Mouse (Mus musculus): ENCODE results near the gene Nop16. TPM values are rescaled to one million over a fixed set of nuclear protein-coding genes. Genes with fewer than 3 reads are reported as not detected.

The Nop16 gene
- total and polyA plus RNA-seq, 3 experiments, result 65.1 to 76.0 (median 65.7) TPM

DNA sequence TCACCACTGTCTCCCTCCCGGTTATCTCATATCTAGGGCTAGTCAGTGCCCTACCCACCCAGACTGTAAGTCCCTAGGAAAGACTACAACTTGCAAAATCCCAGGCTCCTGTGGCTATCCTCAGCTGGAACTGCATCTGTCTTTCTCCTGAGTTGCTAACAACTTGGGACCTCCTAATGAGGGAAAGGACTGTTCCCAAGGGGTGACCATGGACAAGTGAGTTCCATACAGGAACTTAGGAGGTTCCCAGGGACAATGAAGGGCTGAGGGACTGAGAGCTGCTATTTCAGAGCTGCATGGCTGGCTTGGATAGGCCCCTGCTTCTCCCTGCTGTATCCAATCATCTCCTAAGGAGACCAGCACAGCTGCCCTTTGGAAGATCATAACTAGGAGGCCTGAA is 19.4 kb upstream of the Nop16 start:
- ATAC-seq (ENCODE audit: extremely low read depth, insufficient number of reproducible peaks, low FRiP score, poor library complexity, severe bottlenecking), result no peak
- Histone ChIP-seq H3K36me3 (replicated peaks) (peaks cover 41% of the 10 kb centered on the region), H3K9me3 (replicated peaks) (no peaks in the 10 kb centered on the region), H3K4me3 (ENCODE audit: low read depth, low read length) (no peak overlapping the region), H3K27me3 (ENCODE audit: insufficient read depth, low read length) (no peaks in the 10 kb centered on the region), H3K4me1 (ENCODE audit: insufficient read depth, low read depth, low read length) (peaks cover 29% of the 10 kb centered on the region)
- TF ChIP-seq POLR2AphosphoS5 (IDR thresholded peaks at IDR 0.05; ENCODE audit: insufficient replicate concordance, low read depth, low read length) (no peak), TAL1 (conservative IDR thresholded peaks at IDR 0.05; ENCODE audit: low read depth, low read length) (no peak), CTCF (IDR thresholded peaks at IDR 0.05; ENCODE audit: low read depth, low read length) (no peak), GATA1 (IDR thresholded peaks at IDR 0.05; ENCODE audit: borderline replicate concordance, low read length) (no peak), GATA2 (IDR thresholded peaks at IDR 0.05; ENCODE audit: borderline replicate concordance, low read depth, low read length) (no peak)
- DNase-seq (ENCODE audit: low spot score), result no peak

DNA sequence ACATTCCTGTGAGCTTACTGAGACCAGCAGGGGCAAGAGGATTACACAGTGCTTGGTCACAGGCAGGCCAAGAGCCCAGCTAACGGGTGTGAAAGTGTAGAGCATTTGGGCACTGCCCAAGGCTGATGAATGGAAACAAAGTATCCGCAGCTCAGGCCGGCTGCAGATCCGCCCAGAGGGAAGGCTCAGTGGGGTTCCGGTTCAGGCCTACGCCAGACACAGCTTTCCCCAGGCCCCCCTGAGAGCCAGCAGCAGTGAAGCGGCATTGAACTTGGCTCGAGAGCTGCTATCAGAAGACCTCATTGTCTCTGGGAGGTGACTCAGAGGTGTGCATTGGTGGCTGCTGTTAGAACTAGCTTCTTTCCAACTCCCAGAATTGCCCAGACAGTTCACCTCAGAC is 18.8 kb upstream of the Nop16 start:
- H3K27me3 ChIP-seq (ENCODE audit: insufficient read depth, low read length), result no peaks in the 10 kb centered on the region
- H3K4me1 ChIP-seq (ENCODE audit: insufficient read depth, low read depth, low read length), result peaks cover 29% of the 10 kb centered on the region
- no peak for TF ChIP-seq TAL1 (conservative IDR thresholded peaks at IDR 0.05; ENCODE audit: low read depth, low read length)
- no peak for TF ChIP-seq GATA1 (IDR thresholded peaks at IDR 0.05; ENCODE audit: borderline replicate concordance, low read length)
- no peak for TF ChIP-seq CTCF (IDR thresholded peaks at IDR 0.05; ENCODE audit: low read depth, low read length)
- TF ChIP-seq GATA2 (IDR thresholded peaks at IDR 0.05; ENCODE audit: borderline replicate concordance, low read depth, low read length), result no peak
- TF ChIP-seq POLR2AphosphoS5 (IDR thresholded peaks at IDR 0.05; ENCODE audit: insufficient replicate concordance, low read depth, low read length), result no peak
- no peaks in the 10 kb centered on the region for H3K9me3 ChIP-seq (replicated peaks)
- no peak for ATAC-seq (ENCODE audit: extremely low read depth, insufficient number of reproducible peaks, low FRiP score, poor library complexity, severe bottlenecking)
- no peak overlapping the region for H3K4me3 ChIP-seq (ENCODE audit: low read depth, low read length)
- H3K36me3 ChIP-seq (replicated peaks), result peaks cover 46% of the 10 kb centered on the region
- DNase-seq (ENCODE audit: low spot score), result no peak

DNA sequence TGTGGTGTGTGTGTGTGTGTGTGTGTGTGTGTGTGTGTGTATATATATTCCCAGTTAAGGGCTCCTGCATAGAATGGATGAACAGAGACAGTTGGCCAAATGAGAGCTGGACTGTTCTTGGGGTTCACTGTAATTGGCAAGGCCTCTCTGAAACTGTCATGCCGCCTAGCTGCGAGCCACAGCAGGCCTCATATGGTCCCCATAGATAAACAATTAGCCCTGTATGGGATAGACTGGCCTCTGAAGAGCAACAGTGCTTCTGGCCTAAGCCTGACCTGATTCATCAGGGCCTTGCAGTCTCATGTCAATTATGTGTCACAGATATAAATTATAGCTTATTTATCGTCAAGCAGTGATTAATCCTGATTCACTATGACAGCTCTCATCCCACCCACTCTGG is 18.1 kb upstream of the Nop16 start:
- Histone ChIP-seq H3K27me3 (ENCODE audit: insufficient read depth, low read length) (no peaks in the 10 kb centered on the region), H3K9me3 (replicated peaks) (no peaks in the 10 kb centered on the region), H3K4me3 (ENCODE audit: low read depth, low read length) (no peak overlapping the region), H3K4me1 (ENCODE audit: insufficient read depth, low read depth, low read length) (peaks cover 29% of the 10 kb centered on the region), H3K36me3 (replicated peaks) (peaks cover 51% of the 10 kb centered on the region)
- ATAC-seq (ENCODE audit: extremely low read depth, insufficient number of reproducible peaks, low FRiP score, poor library complexity, severe bottlenecking), result no peak
- no peak for DNase-seq (ENCODE audit: low spot score)
- TF ChIP-seq GATA2 (IDR thresholded peaks at IDR 0.05; ENCODE audit: borderline replicate concordance, low read depth, low read length) (no peak), POLR2AphosphoS5 (IDR thresholded peaks at IDR 0.05; ENCODE audit: insufficient replicate concordance, low read depth, low read length) (no peak), TAL1 (conservative IDR thresholded peaks at IDR 0.05; ENCODE audit: low read depth, low read length) (no peak), CTCF (IDR thresholded peaks at IDR 0.05; ENCODE audit: low read depth, low read length) (no peak), GATA1 (IDR thresholded peaks at IDR 0.05; ENCODE audit: borderline replicate concordance, low read length) (no peak)

DNA sequence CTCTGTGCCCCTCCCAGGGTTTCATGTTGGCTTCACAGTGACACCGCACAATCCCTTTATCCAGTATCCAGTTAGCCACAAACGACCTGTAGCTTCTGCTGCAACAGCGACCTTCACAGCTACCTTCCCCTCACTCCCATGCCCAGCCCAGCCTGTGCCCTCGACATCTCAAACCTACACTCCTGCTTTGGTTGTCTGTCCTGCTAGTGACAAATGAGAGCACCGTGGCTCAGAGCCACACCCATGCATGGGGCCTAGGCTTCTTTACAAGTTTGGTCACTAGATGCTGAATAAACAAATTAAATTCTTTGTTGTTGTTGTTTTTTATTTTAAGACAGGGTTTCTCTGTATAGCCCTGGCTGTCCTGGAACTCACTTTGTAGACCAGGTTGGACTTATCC is 17.3 kb upstream of the Nop16 start:
- no peak for TF ChIP-seq GATA2 (IDR thresholded peaks at IDR 0.05; ENCODE audit: borderline replicate concordance, low read depth, low read length)
- no peak for TF ChIP-seq GATA1 (IDR thresholded peaks at IDR 0.05; ENCODE audit: borderline replicate concordance, low read length)
- TF ChIP-seq TAL1 (conservative IDR thresholded peaks at IDR 0.05; ENCODE audit: low read depth, low read length), result no peak
- no peak for TF ChIP-seq POLR2AphosphoS5 (IDR thresholded peaks at IDR 0.05; ENCODE audit: insufficient replicate concordance, low read depth, low read length)
- no peak for TF ChIP-seq CTCF (IDR thresholded peaks at IDR 0.05; ENCODE audit: low read depth, low read length)
- Histone ChIP-seq H3K9me3 (replicated peaks) (no peaks in the 10 kb centered on the region), H3K36me3 (replicated peaks) (peaks cover 59% of the 10 kb centered on the region), H3K27me3 (ENCODE audit: insufficient read depth, low read length) (no peaks in the 10 kb centered on the region), H3K4me1 (ENCODE audit: insufficient read depth, low read depth, low read length) (peaks cover 29% of the 10 kb centered on the region), H3K4me3 (ENCODE audit: low read depth, low read length) (no peak overlapping the region)
- DNase-seq (ENCODE audit: low spot score), result no peak
- no peak for ATAC-seq (ENCODE audit: extremely low read depth, insufficient number of reproducible peaks, low FRiP score, poor library complexity, severe bottlenecking)

DNA sequence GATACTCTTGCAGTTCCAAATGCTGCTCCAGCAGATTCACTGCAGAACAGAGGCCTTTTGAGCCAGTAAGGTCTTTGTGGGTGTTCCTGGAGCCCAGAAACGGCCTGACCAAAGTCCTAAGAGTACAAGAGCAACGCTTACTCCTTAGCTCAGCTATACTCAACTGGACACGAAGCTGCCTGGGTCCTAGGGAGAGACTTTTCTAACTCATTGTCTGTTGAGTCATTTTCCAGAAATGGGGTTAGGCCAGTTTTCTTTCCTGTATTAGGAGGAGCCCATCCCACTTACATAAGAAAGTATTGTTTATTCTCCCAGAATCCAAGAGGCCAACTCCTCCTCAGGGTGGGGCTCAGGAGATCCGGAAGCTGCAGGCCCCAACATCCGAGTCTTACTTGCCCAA is 15.5 kb upstream of the Nop16 start:
- no peaks in the 10 kb centered on the region for H3K9me3 ChIP-seq (replicated peaks)
- H3K36me3 ChIP-seq (replicated peaks), result peaks cover 70% of the 10 kb centered on the region
- DNase-seq (ENCODE audit: low spot score), result no peak
- ATAC-seq (ENCODE audit: extremely low read depth, insufficient number of reproducible peaks, low FRiP score, poor library complexity, severe bottlenecking), result no peak
- no peak overlapping the region for H3K4me3 ChIP-seq (ENCODE audit: low read depth, low read length)
- no peak for TF ChIP-seq CTCF (IDR thresholded peaks at IDR 0.05; ENCODE audit: low read depth, low read length)
- no peak for TF ChIP-seq GATA1 (IDR thresholded peaks at IDR 0.05; ENCODE audit: borderline replicate concordance, low read length)
- no peak for TF ChIP-seq POLR2AphosphoS5 (IDR thresholded peaks at IDR 0.05; ENCODE audit: insufficient replicate concordance, low read depth, low read length)
- no peak for TF ChIP-seq TAL1 (conservative IDR thresholded peaks at IDR 0.05; ENCODE audit: low read depth, low read length)
- no peak for TF ChIP-seq GATA2 (IDR thresholded peaks at IDR 0.05; ENCODE audit: borderline replicate concordance, low read depth, low read length)
- no peaks in the 10 kb centered on the region for H3K27me3 ChIP-seq (ENCODE audit: insufficient read depth, low read length)
- H3K4me1 ChIP-seq (ENCODE audit: insufficient read depth, low read depth, low read length), result peaks cover 17% of the 10 kb centered on the region

DNA sequence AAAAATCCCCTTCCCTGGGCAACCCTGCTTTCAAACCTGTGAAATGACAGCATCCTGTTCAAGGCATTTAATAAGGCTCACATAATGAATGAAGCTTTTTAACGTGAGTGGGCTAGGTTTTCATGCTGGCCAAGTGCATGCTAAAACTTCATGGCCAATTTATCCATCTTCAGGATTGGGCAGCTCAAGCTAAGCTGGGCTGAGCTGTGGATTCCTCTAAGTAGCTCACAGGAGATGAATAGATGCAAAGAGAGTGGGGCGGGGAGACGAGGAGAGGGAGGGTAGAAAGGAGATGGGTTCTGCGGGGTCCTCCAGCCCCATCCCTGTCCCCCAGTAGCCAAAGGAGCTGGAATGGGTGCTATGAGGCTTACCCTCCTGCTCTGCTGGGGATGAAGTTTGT is 14.3 kb upstream of the Nop16 start:
- peaks cover 12% of the 10 kb centered on the region for H3K4me1 ChIP-seq (ENCODE audit: insufficient read depth, low read depth, low read length)
- peaks cover 74% of the 10 kb centered on the region for H3K36me3 ChIP-seq (replicated peaks)
- H3K4me3 ChIP-seq (ENCODE audit: low read depth, low read length), result no peak overlapping the region
- no peak for TF ChIP-seq GATA1 (IDR thresholded peaks at IDR 0.05; ENCODE audit: borderline replicate concordance, low read length)
- no peak for TF ChIP-seq CTCF (IDR thresholded peaks at IDR 0.05; ENCODE audit: low read depth, low read length)
- TF ChIP-seq POLR2AphosphoS5 (IDR thresholded peaks at IDR 0.05; ENCODE audit: insufficient replicate concordance, low read depth, low read length), result no peak
- no peak for TF ChIP-seq GATA2 (IDR thresholded peaks at IDR 0.05; ENCODE audit: borderline replicate concordance, low read depth, low read length)
- no peak for TF ChIP-seq TAL1 (conservative IDR thresholded peaks at IDR 0.05; ENCODE audit: low read depth, low read length)
- no peaks in the 10 kb centered on the region for H3K27me3 ChIP-seq (ENCODE audit: insufficient read depth, low read length)
- no peak for ATAC-seq (ENCODE audit: extremely low read depth, insufficient number of reproducible peaks, low FRiP score, poor library complexity, severe bottlenecking)
- no peak for DNase-seq (ENCODE audit: low spot score)
- no peaks in the 10 kb centered on the region for H3K9me3 ChIP-seq (replicated peaks)

Data from G1E (cell line).